Mouse (Mus musculus): Measurements from ENCODE around the gene Slc27a2.

- no peak for TF ChIP-seq CTCF (IDR thresholded peaks at IDR 0.05; ENCODE audit: control insufficient read depth, insufficient read depth, insufficient read length)
- no peak for TF ChIP-seq MAX (IDR thresholded peaks at IDR 0.05)
- no peak for TF ChIP-seq CEBPB (IDR thresholded peaks at IDR 0.05; ENCODE audit: low read depth)
- TF ChIP-seq MYOD1 (IDR thresholded peaks at IDR 0.05; ENCODE audit: control insufficient read depth, insufficient read length, low read depth): no peak
These were observed 55.5 kb downstream of the Slc27a2 start for GRCm38 (mm10) chr2:126607553-126608203.

Data from C2C12 (cell line).